Mouse (Mus musculus) CH12.LX (cell line): ENCODE measurements around the gene Bysl. TPM values are rescaled to one million over a fixed set of nuclear protein-coding genes. Genes with fewer than 3 reads are reported as not detected.

Experiments used
- DNase-seq: peaks from one replicate; pipeline ENCODE4 v3.0.0-alpha.2; 2013; ENCODE audit errors: extremely low read depth
- H3K27ac ChIP-seq: 2 replicates; pipeline ENCODE4 v1.5.1; 2012; ENCODE audit warnings: low read depth, mild to moderate bottlenecking, control low read depth, moderate library complexity; ENCODE audit not compliant: insufficient read depth
- H3K27me3 ChIP-seq: replicated peaks from 2 replicates; pipeline ENCODE3; 2012; ENCODE audit warnings: inconsistent platforms
- H3K36me3 ChIP-seq, 2 experiments: replicated peaks in 1 of 2; 2 replicates each; pipeline versions ENCODE3 to v1.6.1; 2012; ENCODE audit warnings: inconsistent platforms in 1 of 2, low read length in 1 of 2, mild to moderate bottlenecking in 1 of 2, mixed read lengths in 1 of 2, moderate library complexity in 1 of 2; ENCODE audit not compliant: control insufficient read depth in 1 of 2, insufficient read depth in 1 of 2
- H3K4me1 ChIP-seq, 2 experiments: 2 replicates each; pipeline ENCODE4 v1.6.1; 2012; ENCODE audit warnings: inconsistent platforms in 1 of 2, moderate library complexity in 1 of 2; ENCODE audit not compliant: insufficient read depth in 2 of 2, control insufficient read depth in 1 of 2
- H3K4me2 ChIP-seq: 2 replicates; pipeline ENCODE4 v1.6.1; 2012; ENCODE audit warnings: low read depth, mild to moderate bottlenecking, control low read depth; ENCODE audit not compliant: poor library complexity, insufficient read depth, severe bottlenecking
- H3K4me3 ChIP-seq, 3 experiments: fragments of 150-350 bp in 1 of 3; sonication (generic) in 1 of 3; replicated peaks in 1 of 3; 2 replicates each; pipeline versions ENCODE3 to v1.5.1; 2011 to 2012; ENCODE audit warnings: low read depth in 2 of 3, low read length in 2 of 3, mild to moderate bottlenecking in 2 of 3, moderate library complexity in 2 of 3, control low read depth in 1 of 3, improper control_type of control experiment in 1 of 3, inconsistent platforms in 1 of 3, mixed read lengths in 1 of 3; ENCODE audit not compliant: poor library complexity in 1 of 3
- H3K79me2 ChIP-seq: replicated peaks from 2 replicates; pipeline ENCODE4 v1.6.1; 2012; ENCODE audit warnings: mild to moderate bottlenecking, moderate library complexity; ENCODE audit not compliant: control insufficient read depth, poor library complexity, insufficient read depth, severe bottlenecking; ENCODE audit errors: extremely low read depth
- H3K9ac ChIP-seq: 2 replicates; pipeline ENCODE4 v1.6.1; 2012; ENCODE audit warnings: low read depth, mild to moderate bottlenecking, control low read depth, moderate library complexity; ENCODE audit not compliant: insufficient read depth
- H3K9me3 ChIP-seq: replicated peaks from 2 replicates; pipeline ENCODE3; 2012; ENCODE audit warnings: low read length, inconsistent platforms, mixed read lengths
- BHLHE40 ChIP-seq: IDR thresholded peaks from 2 replicates; pipeline ENCODE4 v1.6.1; 2011; ENCODE audit warnings: mild to moderate bottlenecking, low read depth, low read length, improper control_type of control experiment
- CTCF ChIP-seq, 2 experiments: IDR thresholded peaks in 1 of 2; conservative IDR thresholded peaks in 1 of 2; 2 replicates each; pipeline ENCODE4 v1.5.1; 2011 to 2012; ENCODE audit warnings: low read depth in 2 of 2, low read length in 2 of 2, improper control_type of control experiment in 1 of 2, inconsistent platforms in 1 of 2, mild to moderate bottlenecking in 1 of 2, moderate library complexity in 1 of 2
- ELF1 ChIP-seq: IDR thresholded peaks from 2 replicates; pipeline ENCODE4 v1.6.1; 2014; ENCODE audit warnings: low read depth, mild to moderate bottlenecking, inconsistent platforms, low read length, improper control_type of control experiment
- EP300 ChIP-seq: IDR thresholded peaks from 2 replicates; pipeline ENCODE4 v1.6.1; 2011; ENCODE audit warnings: low read length, improper control_type of control experiment
- ETS1 ChIP-seq: conservative IDR thresholded peaks from 2 replicates; pipeline ENCODE4 v1.6.1; 2012; ENCODE audit warnings: low read depth, mild to moderate bottlenecking, inconsistent platforms, low read length, improper control_type of control experiment, moderate library complexity
- IRF4 ChIP-seq: IDR thresholded peaks from 2 replicates; pipeline ENCODE4 v1.6.1; 2014; ENCODE audit warnings: low read depth, mild to moderate bottlenecking, inconsistent platforms, low read length, improper control_type of control experiment
- JUND ChIP-seq: conservative IDR thresholded peaks from 2 replicates; pipeline ENCODE4 v1.6.1; 2011; ENCODE audit warnings: low read depth, low read length, improper control_type of control experiment
- RAD21 ChIP-seq: IDR thresholded peaks from 2 replicates; pipeline ENCODE4 v1.6.1; 2011; ENCODE audit warnings: low read depth, mild to moderate bottlenecking, low read length, improper control_type of control experiment, moderate library complexity
- RCOR1 ChIP-seq: conservative IDR thresholded peaks from 2 replicates; pipeline ENCODE4 v1.6.1; 2012; ENCODE audit warnings: low read depth, mild to moderate bottlenecking, inconsistent platforms, low read length, improper control_type of control experiment
- TCF12 ChIP-seq: IDR thresholded peaks from 2 replicates; pipeline ENCODE4 v1.6.1; 2014; ENCODE audit warnings: low read depth, mild to moderate bottlenecking, inconsistent platforms, low read length, improper control_type of control experiment
- USF1 ChIP-seq: IDR thresholded peaks from 2 replicates; pipeline ENCODE4 v1.6.1; 2014; ENCODE audit warnings: low read depth, mild to moderate bottlenecking, inconsistent platforms, low read length, improper control_type of control experiment
- ZC3H11A ChIP-seq: IDR thresholded peaks from 2 replicates; pipeline ENCODE4 v1.6.1; 2012; ENCODE audit warnings: low read depth, mild to moderate bottlenecking, inconsistent platforms, low read length, improper control_type of control experiment
- ZNF384 ChIP-seq: IDR thresholded peaks from 2 replicates; pipeline ENCODE4 v1.6.1; 2012; ENCODE audit warnings: low read depth, low read length, improper control_type of control experiment, inconsistent platforms
- dilution Hi-C: fragments of 300-500 bp; cut with MboI; formaldehyde crosslinking; loops from 2 replicates; pipeline ENCODE4 v1.14.3; 2020; ENCODE audit warnings: low sequenced_read_pairs; ENCODE audit not compliant: extremely low pct_unique_long_range_greater_than_20kb, extremely low pct_ligation_motif_present
- in situ Hi-C: fragments of 300-500 bp; cut with MboI; formaldehyde crosslinking; loops from 3 replicates; pipeline ENCODE4 v1.14.3; 2019; ENCODE audit warnings: low sequenced_read_pairs, low pct_ligation_motif_present, low pct_unique_long_range_greater_than_20kb, mixed read lengths
- polyA plus RNA-seq: library from polyadenylated mRNA; unstranded; fragments of >175 nt; gene quantifications from 2 replicates; pipeline ENCODE4 v1.2.1, GENCODE M21; 2012; ENCODE audit warnings: low read depth; ENCODE audit not compliant: insufficient read length
- total RNA-seq, 2 experiments: library from RNA; depleted of rRNA; stranded (reverse); fragments of 300-350 nt in 1 of 2; fragments of >200 nt in 1 of 2; gene quantifications; 2 replicates each; pipeline ENCODE4 v1.2.3; 2012 to 2014

Bysl gene
- total and polyA plus RNA-seq, 3 experiments, result 24.0 to 60.5 (median 28.0) TPM

DNA sequence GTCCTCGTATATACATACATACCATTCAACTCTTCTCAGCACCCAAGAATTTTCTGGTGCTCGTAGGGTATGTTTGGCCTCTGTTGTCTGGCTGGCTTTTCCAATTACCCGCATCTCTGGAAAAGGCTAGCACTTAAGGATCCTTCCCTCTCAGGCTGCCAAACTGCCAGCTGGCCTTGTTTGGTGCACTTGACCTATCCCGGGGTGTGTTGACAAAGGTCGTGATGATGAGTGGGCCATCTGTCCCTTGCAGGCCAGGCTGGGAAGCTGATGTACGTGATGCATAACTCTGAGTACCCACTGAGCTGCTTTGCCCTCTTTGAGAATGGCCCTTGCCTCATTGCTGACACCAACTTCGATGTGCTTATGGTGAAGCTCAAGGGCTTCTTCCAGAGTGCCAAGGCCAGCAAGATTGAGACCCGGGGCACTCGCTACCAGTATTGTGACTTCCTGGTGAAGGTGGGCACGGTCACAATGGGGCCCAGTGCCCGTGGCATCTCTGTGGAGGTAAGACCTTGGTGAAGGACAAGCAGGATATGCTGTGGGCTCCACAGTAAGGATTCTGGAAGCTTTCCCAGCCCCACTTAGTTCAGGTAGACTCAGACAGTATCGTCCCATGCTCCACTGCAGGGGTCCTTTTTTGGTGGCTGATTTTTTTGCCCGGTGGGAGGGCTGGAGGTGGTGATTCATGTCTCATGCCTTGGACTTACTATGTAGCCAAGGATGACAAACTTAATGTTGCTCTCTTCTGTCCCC, 7.4 kb upstream of the Bysl start:
- no peak for TF ChIP-seq USF1
- no peak for TF ChIP-seq JUND
- no peaks in the 10 kb centered on the region for H3K27me3 ChIP-seq
- H3K4me3 ChIP-seq, result no peak overlapping the region
- dilution Hi-C loops, result no loop called here
- H3K36me3 ChIP-seq, result peaks cover 71 to 88% of the 10 kb centered on the region in 2 experiments
- no peak overlapping the region for H3K27ac ChIP-seq
- in situ Hi-C loops, result loop anchor here (25.0 kb wide), 1 partner anchor 231 kb away; the partner anchor contains the start of gene Guca1b
- no peaks in the 10 kb centered on the region for H3K9me3 ChIP-seq
- no peak for DNase-seq
- no peak overlapping the region for H3K9ac ChIP-seq
- H3K79me2 ChIP-seq, result peaks cover 36% of the 10 kb centered on the region
- H3K4me1 ChIP-seq, result no peaks in the 10 kb centered on the region
- H3K4me2 ChIP-seq, result no peak overlapping the region

- TF ChIP-seq ZNF384 (no peak), USF1 (no peak), RCOR1 (no peak), ZC3H11A (no peak), IRF4 (no peak), ETS1 (no peak), TCF12 (no peak), EP300 (no peak), CTCF (conservative IDR thresholded peaks at IDR 0.05 in 1 of 2, IDR thresholded peaks at IDR 0.05 in 1 of 2; ENCODE audit: low read depth in 2 of 2, low read length in 2 of 2) (no peak), ELF1 (no peak), RAD21 (no peak), BHLHE40 (no peak)
- Histone ChIP-seq H3K79me2 (peaks cover 46% of the 10 kb centered on the region), H3K36me3 (peaks cover 64 to 88% of the 10 kb centered on the region in 2 experiments), H3K27ac (no peak overlapping the region), H3K9me3 (no peaks in the 10 kb centered on the region), H3K4me1 (peaks cover 3 to 9% of the 10 kb centered on the region in 2 experiments), H3K9ac (no peak overlapping the region), H3K27me3 (no peaks in the 10 kb centered on the region), H3K4me3 (no peak overlapping the region), H3K4me2 (no peak overlapping the region)
- in situ Hi-C loops (loop anchor here (25.0 kb wide), 1 partner anchor 230 kb away; the partner anchor contains the start of gene Guca1b), dilution Hi-C loops (no loop called here)
- DNase-seq, result no peak
Measured at GRCm38 (mm10) chr17:47617605-47618307, 6.5 kb upstream of the Bysl start.
